Mouse (Mus musculus): ENCODE data around the gene Spop.

DNA sequence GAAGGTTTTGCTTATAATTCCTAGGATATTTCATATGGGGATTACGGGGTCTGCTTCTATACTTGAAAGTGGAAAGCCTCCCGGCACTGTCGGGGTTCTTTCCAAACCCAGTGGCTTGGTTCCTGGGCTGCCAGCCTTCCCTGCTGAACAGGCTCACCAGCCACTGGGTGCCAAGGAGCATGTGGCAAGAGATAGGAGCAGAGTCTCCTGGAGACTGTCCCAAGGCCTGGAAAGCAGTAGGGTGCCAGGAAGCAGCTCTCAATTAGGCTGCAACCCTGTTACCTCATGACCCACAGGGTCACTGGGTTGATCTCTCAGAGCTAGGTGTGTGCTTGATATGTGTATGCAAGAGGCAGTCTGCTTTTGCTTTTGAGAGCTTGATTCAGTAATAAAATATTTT, 1.3 kb upstream of the Spop start:
- no peak for TF ChIP-seq POLR2A (IDR thresholded peaks at IDR 0.05; ENCODE audit: control insufficient read depth, low read depth, low read length)
- no peak for TF ChIP-seq CTCF (IDR thresholded peaks at IDR 0.05; ENCODE audit: control insufficient read depth, insufficient read depth, insufficient replicate concordance, low read depth, low read length)
